Mouse (Mus musculus) left cerebral cortex, postnatal 14 days (tissue): ENCODE results near the gene Foxp1. TPM values are rescaled to one million over a fixed set of nuclear protein-coding genes. Genes with fewer than 3 reads are reported as not detected.
A peak's percentile ranks its signal among the peaks of the same experiment; 100 is the strongest.

Experiments used
- DNase-seq, 2 experiments: peaks; one replicate each; pipeline ENCODE4 v3.0.0; 2021 to 2022; ENCODE audit warnings: low spot score in 2 of 2, mixed read lengths in 1 of 2
- intact Hi-C: fragments of 180-260 bp; cut with DNase I; formaldehyde crosslinking; loops from one replicate; pipeline ENCODE4 v1.15.1; 2025
- total RNA-seq, 2 experiments: library from RNA; stranded (reverse); gene quantifications; 2 replicates each; pipeline ENCODE4 v1.2.3; 2021

Gene Foxp1
- total RNA-seq, 2 experiments from 2014 or later = 137 to 149 TPM

GRCm38 (mm10) chr6:99320444-99320843 lies 202.1 kb downstream of the Foxp1 start:
- intact Hi-C loops = no loop called here
- DNase-seq = no peak

GRCm38 (mm10) chr6:99319415-99320405 lies 202.8 kb downstream of the Foxp1 start:
- DNase-seq = no peak
- intact Hi-C loops = no loop called here

GRCm38 (mm10) chr6:99314746-99315145 lies 207.8 kb downstream of the Foxp1 start:
- intact Hi-C loops = no loop called here

GRCm38 (mm10) chr6:99310529-99310928 lies 212.0 kb downstream of the Foxp1 start:
- no peak for DNase-seq
- intact Hi-C loops = no loop called here

More at GRCm38 (mm10) chr6:99314746-99315145, 207.8 kb downstream of the Foxp1 start:
- no peak for DNase-seq

GRCm38 (mm10) chr6:99310171-99310500 lies 212.4 kb downstream of the Foxp1 start:
- no peak for DNase-seq
- intact Hi-C loops = no loop called here

- intact Hi-C loops = no loop called here
- no peak for DNase-seq
These were observed 212.9 kb downstream of the Foxp1 start for GRCm38 (mm10) chr6:99309466-99310170.

GRCm38 (mm10) chr6:99305751-99306150 lies 216.8 kb downstream of the Foxp1 start:
- intact Hi-C loops = no loop called here
- no peak for DNase-seq

GRCm38 (mm10) chr6:99305236-99305635 lies 217.3 kb downstream of the Foxp1 start:
- no peak for DNase-seq
- intact Hi-C loops = no loop called here

GRCm38 (mm10) chr6:99302662-99303435 lies 219.7 kb downstream of the Foxp1 start:
- intact Hi-C loops = no loop called here
- DNase-seq = no peak

- intact Hi-C loops = no loop called here
- no peak for DNase-seq
These were observed 220.6 kb downstream of the Foxp1 start for GRCm38 (mm10) chr6:99301923-99302322.

GRCm38 (mm10) chr6:99300235-99300634 lies 222.3 kb downstream of the Foxp1 start:
- intact Hi-C loops = no loop called here
- no peak for DNase-seq

- no peak for DNase-seq
- intact Hi-C loops = no loop called here
These were observed 223.3 kb downstream of the Foxp1 start for GRCm38 (mm10) chr6:99299196-99299595.

- DNase-seq = no peak
- intact Hi-C loops = no loop called here
These were observed 225.0 kb downstream of the Foxp1 start for GRCm38 (mm10) chr6:99297535-99297934.

- DNase-seq = peak; percentile 13 to 30
- intact Hi-C loops = no loop called here
These were observed 227.0 kb downstream of the Foxp1 start for GRCm38 (mm10) chr6:99295495-99295894.

- intact Hi-C loops = no loop called here
- no peak for DNase-seq
These were observed 233.3 kb downstream of the Foxp1 start for GRCm38 (mm10) chr6:99289220-99289619.

GRCm38 (mm10) chr6:99285026-99285425 lies 237.5 kb downstream of the Foxp1 start:
- intact Hi-C loops = no loop called here
- no peak for DNase-seq

GRCm38 (mm10) chr6:99284019-99284418 lies 238.5 kb downstream of the Foxp1 start:
- no peak for DNase-seq
- intact Hi-C loops = no loop called here

- no peak for DNase-seq
- intact Hi-C loops = no loop called here
These were observed 239.5 kb downstream of the Foxp1 start for GRCm38 (mm10) chr6:99282866-99283657.

GRCm38 (mm10) chr6:99281433-99281832 lies 241.1 kb downstream of the Foxp1 start:
- DNase-seq = no peak
- intact Hi-C loops = no loop called here
